Mouse (Mus musculus): ENCODE measurements around the gene Abhd17a. TPM values are rescaled to one million over a fixed set of nuclear protein-coding genes. Genes with fewer than 3 reads are reported as not detected.
"Not testable (repeated sequence)": the region's sequence is repeated elsewhere in the genome, so short reads cannot be mapped to it uniquely, and the experiment has no call there.

Gene Abhd17a
- polyA plus RNA-seq, 1 experiment from 2014 or later = 83.0 TPM

DNA sequence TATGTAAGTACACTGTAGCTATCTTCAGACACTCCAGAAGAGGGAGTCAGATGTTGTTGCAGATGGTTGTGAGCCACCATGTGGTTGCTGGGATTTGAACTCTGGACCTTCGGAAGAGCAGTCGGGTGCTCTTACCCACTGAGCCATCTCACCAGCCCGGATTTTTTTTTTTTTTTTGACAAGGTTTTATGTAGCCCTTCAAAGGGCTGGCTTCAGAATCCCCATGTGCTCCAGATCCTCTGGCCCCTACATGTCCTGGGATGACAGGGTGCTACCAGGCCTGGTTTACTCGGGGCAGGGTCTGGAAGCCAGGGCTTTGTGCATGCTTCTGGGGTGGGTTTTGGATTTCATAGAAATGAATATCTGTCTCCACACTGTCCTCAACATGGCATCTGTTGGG is 15.6 kb upstream of the Abhd17a start, which contains the start of gene Gm49322:
Gene Gm49322, plus strand, starts transcription at position 301 of the 400 bp plus-strand sequence.
- not testable (repeated sequence) for ATAC-seq (ENCODE audit: low FRiP score, low read depth); H3K9ac ChIP-seq; H3K9me3 ChIP-seq; H3K27ac ChIP-seq; H3K4me3 ChIP-seq; H3K27me3 ChIP-seq; H3K4me2 ChIP-seq (replicated peaks)
- WGBS = 88% methylated on average over 4 of the region's 4 CpGs
- H3K4me1 ChIP-seq = peaks cover 18% of the 10 kb centered on the region
- H3K36me3 ChIP-seq = peaks cover 50% of the 10 kb centered on the region

DNA sequence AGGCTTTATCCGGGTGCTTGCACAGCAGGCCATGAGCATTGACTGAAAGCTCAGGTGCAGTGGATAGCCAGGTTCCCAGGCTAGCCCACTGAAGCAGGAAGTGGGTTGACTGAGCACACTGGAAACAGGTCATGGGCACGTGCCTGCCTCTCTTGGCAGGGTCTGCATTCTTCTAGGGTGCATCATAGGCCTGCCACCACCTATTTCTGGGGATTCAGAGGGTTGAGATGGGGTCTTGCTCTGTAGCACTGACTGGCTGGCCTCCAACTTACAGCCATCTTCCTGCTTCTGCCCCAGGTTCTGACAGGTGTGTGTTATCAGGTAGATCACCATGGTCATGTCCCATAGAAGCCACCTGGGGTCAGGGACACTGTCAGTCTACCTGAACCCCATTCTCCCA is 14.8 kb upstream of the Abhd17a start:
- 81% methylated on average over 2 of the region's 2 CpGs for WGBS
- Histone ChIP-seq H3K9ac (no peak overlapping the region), H3K9me3 (no peaks in the 10 kb centered on the region), H3K27ac (no peak overlapping the region), H3K27me3 (no peaks in the 10 kb centered on the region), H3K4me1 (peaks cover 18% of the 10 kb centered on the region), H3K36me3 (peaks cover 43% of the 10 kb centered on the region), H3K4me2 (replicated peaks) (no peak overlapping the region), H3K4me3 (no peak overlapping the region)
- no peak for ATAC-seq (ENCODE audit: low FRiP score, low read depth)

DNA sequence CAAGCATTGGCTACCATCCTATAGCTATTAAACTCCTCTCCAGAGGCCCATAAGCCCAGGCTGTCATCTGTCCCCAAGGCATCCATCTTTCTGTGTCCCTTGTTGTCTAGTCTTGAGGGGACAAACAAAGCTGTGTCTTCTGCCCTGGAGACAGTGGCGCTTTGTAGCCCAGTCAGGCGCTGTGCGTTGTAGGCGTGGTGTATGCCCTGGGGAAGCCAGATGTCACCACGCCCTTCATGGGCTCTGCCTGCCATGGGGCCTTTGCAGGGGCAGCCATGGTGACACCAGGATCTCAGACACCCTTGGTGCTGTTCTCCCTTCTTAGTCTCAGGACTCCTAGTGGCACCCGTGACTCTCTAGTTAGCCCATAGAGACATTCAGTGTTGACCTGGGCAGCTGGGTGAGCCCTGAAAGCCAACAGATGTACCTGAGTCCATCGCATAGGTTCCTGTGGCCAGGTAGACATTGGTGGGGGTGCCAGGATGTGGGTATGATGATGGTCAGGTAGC is 13.9 kb upstream of the Abhd17a start:
- Histone ChIP-seq H3K4me1 (peaks cover 18% of the 10 kb centered on the region), H3K9ac (peak overlapping the region; percentile 77), H3K36me3 (peaks cover 34% of the 10 kb centered on the region), H3K27ac (no peak overlapping the region), H3K27me3 (no peaks in the 10 kb centered on the region), H3K9me3 (no peaks in the 10 kb centered on the region), H3K4me3 (peak overlapping the region; percentile 71), H3K4me2 (replicated peaks) (peak overlapping the region; percentile 96)
- ATAC-seq (ENCODE audit: low FRiP score, low read depth) = no peak
- WGBS = 93% methylated on average over 7 of the region's 7 CpGs

DNA sequence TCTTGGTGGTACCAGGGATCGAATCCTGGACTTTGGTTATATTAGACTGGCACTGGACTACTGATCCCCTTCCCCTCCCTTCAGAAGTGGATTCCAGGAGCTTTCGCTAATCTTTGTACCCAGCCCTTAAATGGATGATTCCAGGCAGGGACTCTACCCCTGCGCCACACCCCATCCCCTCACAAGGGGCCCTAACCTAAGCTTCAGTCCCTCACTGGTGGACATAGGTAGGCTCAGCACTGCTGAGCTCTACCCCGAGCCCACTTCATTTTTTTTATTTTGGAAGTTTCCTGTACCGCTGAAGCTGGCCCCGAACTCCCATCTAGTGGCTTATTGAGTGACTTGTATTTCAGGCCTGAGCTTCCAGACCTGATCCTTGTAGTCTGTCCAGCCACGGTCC is 13.2 kb upstream of the Abhd17a start:
- no peaks in the 10 kb centered on the region for H3K9me3 ChIP-seq
- H3K27me3 ChIP-seq = no peaks in the 10 kb centered on the region
- peak overlapping the region; percentile 96 for H3K4me2 ChIP-seq (replicated peaks)
- H3K36me3 ChIP-seq = peaks cover 27% of the 10 kb centered on the region
- peak overlapping the region; percentile 71 for H3K4me3 ChIP-seq
- ATAC-seq (ENCODE audit: low FRiP score, low read depth) = no peak
- WGBS = 32% methylated on average over 7 of the region's 7 CpGs
- H3K9ac ChIP-seq = peak overlapping the region; percentile 77
- peaks cover 18% of the 10 kb centered on the region for H3K4me1 ChIP-seq
- H3K27ac ChIP-seq = peak overlapping the region; percentile 55

DNA sequence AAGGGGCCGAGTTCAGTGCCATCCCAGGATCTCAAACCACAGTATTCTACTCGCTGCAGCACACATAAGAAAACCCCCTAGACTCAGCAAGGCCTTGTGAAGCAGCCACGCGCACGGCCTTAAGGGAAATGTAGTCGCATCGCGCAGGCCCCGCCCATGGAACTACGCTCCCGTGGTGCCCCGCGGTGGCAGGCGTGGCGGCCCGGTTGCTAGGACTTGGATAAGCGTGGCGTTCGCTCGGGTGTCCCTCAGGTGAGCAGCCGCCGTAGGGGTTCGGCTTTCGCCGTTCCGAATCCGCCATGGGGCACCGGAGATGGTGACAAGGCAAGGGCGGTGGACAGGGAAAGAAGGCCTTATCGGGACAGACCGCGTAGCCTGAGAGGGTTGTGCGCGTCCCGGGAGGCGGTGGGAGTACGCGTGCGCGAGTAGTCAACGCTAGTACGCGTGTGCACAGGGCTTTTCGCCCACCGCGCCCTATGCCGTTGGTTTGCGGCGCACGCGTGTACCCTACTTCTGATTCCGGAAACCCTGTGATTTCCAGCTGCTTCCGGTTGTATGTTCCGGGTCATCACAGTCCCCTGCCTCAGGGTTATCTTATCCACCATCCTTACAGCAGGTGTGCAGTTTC is 12.7 kb upstream of the Abhd17a start, which contains the start of the genes Scamp4 and Adat3:
Gene Scamp4, plus strand, starts transcription at position 175 of the 628 bp plus-strand sequence.
Gene Adat3, plus strand, starts transcription at position 183 of the 628 bp plus-strand sequence.
- Histone ChIP-seq H3K27me3 (no peaks in the 10 kb centered on the region), H3K9ac (peak within 1 kb of the TSS; percentile 77), H3K9me3 (no peaks in the 10 kb centered on the region), H3K36me3 (peaks cover 21% of the 10 kb centered on the region), H3K27ac (peak within 1 kb of the TSS; percentile 83), H3K4me1 (peaks cover 18% of the 10 kb centered on the region), H3K4me3 (peak within 1 kb of the TSS; percentile 71), H3K4me2 (replicated peaks) (peak within 1 kb of the TSS; percentile 96)
- under 1% methylated on average over 54 of the region's 54 CpGs for WGBS
- peak; percentile 96 for ATAC-seq (ENCODE audit: low FRiP score, low read depth)

DNA sequence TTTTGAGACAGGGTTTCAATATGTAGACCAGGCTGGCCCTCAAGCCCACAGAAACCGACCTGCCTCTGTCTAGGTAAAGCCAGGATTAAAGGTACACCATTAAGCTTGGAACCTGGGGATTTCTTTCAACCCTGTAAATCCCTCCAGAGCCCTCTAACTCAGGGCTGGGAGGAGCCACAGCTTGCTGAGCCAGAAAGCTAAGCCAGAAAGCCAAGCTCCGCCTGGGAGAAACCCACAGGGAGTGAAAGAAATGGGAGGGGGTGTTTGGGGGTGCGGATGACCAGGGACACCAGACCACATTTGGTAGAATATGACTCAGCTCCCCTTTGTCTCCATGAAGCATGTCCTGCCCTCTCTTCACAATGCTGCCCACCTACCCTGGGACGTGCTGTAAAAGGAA is 6.2 kb upstream of the Abhd17a start:
- Histone ChIP-seq H3K36me3 (no peaks in the 10 kb centered on the region), H3K27ac (no peak overlapping the region), H3K9me3 (no peaks in the 10 kb centered on the region), H3K4me1 (no peaks in the 10 kb centered on the region), H3K27me3 (no peaks in the 10 kb centered on the region), H3K9ac (no peak overlapping the region), H3K4me2 (replicated peaks) (no peak overlapping the region), H3K4me3 (no peak overlapping the region)
- ATAC-seq (ENCODE audit: low FRiP score, low read depth) = no peak
- 38% methylated on average over 4 of the region's 4 CpGs for WGBS

DNA sequence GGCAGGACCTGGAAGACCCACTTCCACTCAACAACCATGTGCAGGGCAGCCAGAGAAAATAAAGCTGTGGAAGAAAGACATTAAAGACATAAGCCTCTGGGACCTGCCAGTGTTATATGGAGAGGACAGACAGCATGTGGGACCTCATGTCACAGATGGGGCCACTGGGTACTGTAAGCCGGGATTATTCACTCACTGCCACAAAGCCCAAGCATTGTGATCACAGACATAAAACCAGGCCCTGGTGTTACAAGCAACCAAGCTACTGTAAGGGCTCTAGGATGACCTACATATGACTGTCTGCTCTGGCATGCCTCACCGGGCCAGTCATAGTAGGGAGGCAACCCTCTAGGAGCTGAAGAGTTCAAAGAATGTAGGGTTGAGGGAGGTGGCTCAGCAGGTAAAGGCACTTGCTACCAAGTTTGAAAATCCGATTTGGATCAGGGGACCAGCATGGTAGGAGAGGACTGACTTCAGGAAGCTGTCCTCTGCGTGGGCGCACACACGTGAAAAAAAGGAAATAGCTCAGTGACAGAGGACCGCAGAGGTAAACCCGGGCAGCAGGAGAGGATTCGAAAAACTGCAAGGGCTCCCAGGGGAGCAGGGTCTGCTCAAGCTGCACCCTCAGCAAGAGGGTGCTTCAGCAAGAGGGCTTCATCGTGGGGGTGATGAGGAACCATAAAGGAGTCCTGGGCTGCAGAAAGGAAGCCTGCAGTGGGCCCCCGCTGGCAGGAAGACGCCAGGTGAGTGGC is 838 bp downstream of the Abhd17a start:
- H3K36me3 ChIP-seq = peaks cover 23% of the 10 kb centered on the region
- WGBS = 16% methylated on average over 12 of the region's 12 CpGs
- peaks cover 28% of the 10 kb centered on the region for H3K4me1 ChIP-seq
- H3K4me2 ChIP-seq (replicated peaks) = peak overlapping the region; percentile 98
- no peaks in the 10 kb centered on the region for H3K9me3 ChIP-seq
- no peak for ATAC-seq (ENCODE audit: low FRiP score, low read depth)
- peak overlapping the region; percentile 96 for H3K9ac ChIP-seq
- H3K27ac ChIP-seq = 0 out of 2 replicates have a peak overlapping the region, but pooled peaks have one; percentile 6
- H3K4me3 ChIP-seq = peak overlapping the region; percentile 92
- H3K27me3 ChIP-seq = no peaks in the 10 kb centered on the region

DNA sequence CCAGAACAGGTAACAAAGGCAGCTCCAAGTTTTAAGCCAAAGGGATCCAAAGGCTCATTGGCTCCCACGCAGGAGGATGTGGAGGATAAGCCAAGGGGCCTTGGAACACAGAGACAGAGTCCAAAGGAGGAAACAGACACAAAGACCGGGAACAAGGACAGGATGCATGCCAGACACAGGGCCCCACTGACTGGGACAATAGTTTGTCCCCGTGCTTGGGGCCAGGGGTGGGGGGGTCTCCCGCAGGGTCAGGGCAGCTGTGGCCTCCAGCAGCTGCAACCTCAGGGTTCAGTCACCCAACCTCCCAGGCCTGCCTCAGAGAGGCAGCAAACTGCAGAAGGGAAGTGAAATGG is 2.9 kb downstream of the Abhd17a start:
- WGBS = 50% methylated on average over 4 of the region's 4 CpGs
- Histone ChIP-seq H3K36me3 (peaks cover 41% of the 10 kb centered on the region), H3K9ac (peak overlapping the region; percentile 25; the same call in 1 of the 2 replicates), H3K4me1 (peaks cover 28% of the 10 kb centered on the region), H3K9me3 (no peaks in the 10 kb centered on the region), H3K4me3 (no peak overlapping the region), H3K4me2 (replicated peaks) (peak overlapping the region; percentile 0), H3K27me3 (no peaks in the 10 kb centered on the region), H3K27ac (peak overlapping the region; percentile 39; the same call in 1 of the 2 replicates)
- ATAC-seq (ENCODE audit: low FRiP score, low read depth) = no peak

DNA sequence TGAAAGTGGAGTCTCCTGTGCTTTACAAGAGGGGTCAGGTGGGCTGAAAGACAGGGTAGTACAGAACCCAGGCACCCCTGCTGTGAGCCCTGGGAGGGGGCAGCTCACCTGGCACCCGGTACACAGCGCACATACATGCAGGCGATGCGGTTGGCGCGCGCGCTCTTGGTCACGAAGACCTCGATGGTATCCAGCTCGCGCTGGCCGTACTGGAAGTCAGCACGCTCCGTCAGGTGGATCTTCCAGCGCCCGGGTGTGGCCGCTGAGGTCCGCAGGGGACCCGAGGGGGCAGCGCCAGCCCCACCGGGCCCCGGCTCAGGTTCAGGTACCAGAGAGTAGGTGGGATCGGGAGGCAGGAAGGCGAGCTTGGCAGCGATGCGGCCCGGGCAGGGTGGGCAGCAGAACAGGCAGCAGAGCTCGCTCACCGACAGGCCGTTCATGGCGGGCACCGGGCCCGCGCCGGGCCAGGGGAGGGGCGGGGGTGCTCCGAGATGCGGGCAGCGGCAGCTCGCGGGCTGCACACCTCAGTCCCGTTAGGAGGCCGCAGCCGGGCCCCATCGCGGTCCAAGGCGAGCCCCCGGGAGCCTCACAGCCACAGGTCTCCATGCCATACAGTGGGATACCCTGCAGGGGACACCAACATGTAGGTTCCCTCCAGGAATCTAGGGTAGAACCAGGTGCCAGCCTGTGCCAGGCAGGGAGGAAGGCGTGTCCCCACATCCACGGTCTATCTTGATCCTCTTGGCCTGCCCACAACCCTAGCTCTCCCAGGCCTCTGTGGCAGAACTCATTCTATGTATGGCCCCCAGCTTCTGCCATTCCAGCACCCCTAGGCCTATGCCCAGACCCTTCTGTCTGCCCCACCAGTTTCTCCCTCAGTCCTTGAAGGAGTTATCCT is 3.5 kb downstream of the Abhd17a start:
- no peaks in the 10 kb centered on the region for H3K9me3 ChIP-seq
- no peak for ATAC-seq (ENCODE audit: low FRiP score, low read depth)
- H3K27me3 ChIP-seq = no peaks in the 10 kb centered on the region
- H3K4me3 ChIP-seq = peak overlapping the region; percentile 14; the same call in 1 of the 2 replicates
- peaks cover 47% of the 10 kb centered on the region for H3K36me3 ChIP-seq
- H3K9ac ChIP-seq = peak overlapping the region; percentile 25; the same call in 1 of the 2 replicates
- WGBS = 94% methylated on average over 44 of the region's 51 CpGs
- peak overlapping the region; percentile 0 for H3K4me2 ChIP-seq (replicated peaks)
- peaks cover 28% of the 10 kb centered on the region for H3K4me1 ChIP-seq
- H3K27ac ChIP-seq = peak overlapping the region; percentile 39; the same call in 1 of the 2 replicates

DNA sequence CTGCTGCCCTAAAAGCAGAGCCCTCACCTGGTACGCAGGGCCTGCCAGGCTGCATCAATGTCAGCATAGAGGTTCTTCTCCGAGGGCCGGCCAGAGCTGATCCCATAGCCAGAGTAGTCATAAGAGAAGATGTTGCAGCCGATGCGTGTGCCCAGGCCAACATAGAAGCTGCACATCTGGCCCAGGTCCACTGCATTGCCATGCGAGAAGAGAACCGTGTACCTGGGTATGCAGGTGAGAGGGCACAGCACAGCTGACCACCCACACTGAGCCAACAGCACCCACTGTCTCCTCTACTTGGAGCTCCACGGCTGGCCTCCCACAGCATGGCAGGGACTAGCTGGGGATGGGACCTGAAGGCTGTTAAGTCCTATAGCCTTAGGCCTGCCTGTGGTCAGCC is 4.6 kb downstream of the Abhd17a start:
- no peak overlapping the region for H3K4me3 ChIP-seq
- H3K4me2 ChIP-seq (replicated peaks) = peak overlapping the region; percentile 0

More for the DNA sequence above, 4.6 kb downstream of the Abhd17a start:
- 0 out of 2 replicates have a peak overlapping the region, but pooled peaks have one; percentile 0 for H3K9ac ChIP-seq
- peaks cover 52% of the 10 kb centered on the region for H3K36me3 ChIP-seq
- no peak for ATAC-seq (ENCODE audit: low FRiP score, low read depth)
- H3K4me1 ChIP-seq = peaks cover 28% of the 10 kb centered on the region
- WGBS = 95% methylated on average over 8 of the region's 8 CpGs
- no peaks in the 10 kb centered on the region for H3K9me3 ChIP-seq
- H3K27me3 ChIP-seq = no peaks in the 10 kb centered on the region
- no peak overlapping the region for H3K27ac ChIP-seq
